Mouse (Mus musculus): ENCODE measurements at regions not wholly inside any gene's neighbourhood (a gene's known extent, or its start where the extent isn't known, plus 50 kb on each side); places are given as distances from the start of the nearest gene placed in this dataset.

DNA sequence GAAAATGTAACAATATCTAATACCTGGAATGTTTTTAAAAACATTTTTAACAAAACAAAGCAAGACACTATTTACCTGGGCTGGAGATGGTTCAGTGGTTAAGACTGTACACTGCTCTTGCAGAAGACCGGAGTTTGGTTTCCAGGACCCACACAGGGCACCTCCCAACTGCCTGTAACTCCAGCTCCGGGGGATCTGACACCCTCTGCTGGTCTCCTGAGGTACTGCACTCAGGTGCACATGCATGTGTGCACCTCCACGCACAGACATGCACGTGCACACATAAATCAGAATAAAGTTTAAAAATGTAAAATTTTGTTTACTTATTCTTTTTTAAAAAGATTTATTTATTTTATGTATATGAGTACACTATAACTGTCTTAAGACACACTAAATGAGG lies 70.4 kb upstream of the Tbx5 start:
- Histone ChIP-seq H3K4me2 (ENCODE audit: low read depth, low read length) (no peak overlapping the region), H3K9ac (replicated peaks; ENCODE audit: low read length) (no peak overlapping the region), H3K4me3 (ENCODE audit: low read depth, low read length) (no peak overlapping the region), H3K9me3 (replicated peaks; ENCODE audit: control insufficient read depth, low read length) (no peaks in the 10 kb centered on the region), H3K36me3 (replicated peaks; ENCODE audit: control insufficient read depth, insufficient read depth, low read depth, low read length) (no peaks in the 10 kb centered on the region), H3K27me3 (ENCODE audit: control insufficient read depth, insufficient read depth, low read length) (0 out of 2 replicates have a peak, but pooled peaks cover 3% of the 10 kb centered on the region), H3K27ac (replicated peaks; ENCODE audit: low read depth, low read length) (no peak overlapping the region), H3K4me1 (ENCODE audit: control insufficient read depth, insufficient read depth, low read length) (no peaks in the 10 kb centered on the region)
- no peak for DNase-seq (ENCODE audit: low spot score)
- ATAC-seq (replicated peaks; ENCODE audit: insufficient number of reproducible peaks, low FRiP score, low TSS enrichment, low read depth), result no peak
- 76% methylated on average over 4 of the region's 4 CpGs for WGBS

DNA sequence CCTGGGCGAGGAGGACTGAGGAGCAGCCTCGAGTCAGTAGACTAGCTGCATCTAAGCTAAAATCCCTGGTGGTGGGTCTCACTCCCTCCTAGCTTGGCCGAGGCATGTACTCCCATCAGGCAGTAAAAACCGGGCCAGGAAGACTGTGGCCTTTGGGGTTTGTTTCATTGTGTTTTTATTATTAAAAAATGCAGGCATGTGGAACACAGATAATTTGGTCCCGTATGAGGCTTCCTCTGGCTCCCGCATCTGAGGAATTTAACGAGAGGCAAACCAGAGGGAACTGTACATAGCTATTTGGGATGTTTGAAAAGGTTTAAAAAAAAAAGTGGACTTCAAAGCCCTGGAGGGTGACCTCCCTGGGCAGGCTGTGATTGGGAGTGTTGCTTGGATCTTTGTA lies 69.1 kb upstream of the Tbx5 start:
- Histone ChIP-seq H3K4me2 (ENCODE audit: low read depth, low read length) (no peak overlapping the region), H3K27me3 (ENCODE audit: control insufficient read depth, insufficient read depth, low read length) (0 out of 2 replicates have a peak, but pooled peaks cover 3% of the 10 kb centered on the region), H3K9me3 (replicated peaks; ENCODE audit: control insufficient read depth, low read length) (no peaks in the 10 kb centered on the region), H3K9ac (replicated peaks; ENCODE audit: low read length) (no peak overlapping the region), H3K4me3 (ENCODE audit: low read depth, low read length) (no peak overlapping the region), H3K27ac (replicated peaks; ENCODE audit: low read depth, low read length) (no peak overlapping the region), H3K36me3 (replicated peaks; ENCODE audit: control insufficient read depth, insufficient read depth, low read depth, low read length) (no peaks in the 10 kb centered on the region), H3K4me1 (ENCODE audit: control insufficient read depth, insufficient read depth, low read length) (no peaks in the 10 kb centered on the region)
- no peak for DNase-seq (ENCODE audit: low spot score)
- 58% methylated on average over 7 of the region's 7 CpGs for WGBS
- no peak for ATAC-seq (replicated peaks; ENCODE audit: insufficient number of reproducible peaks, low FRiP score, low TSS enrichment, low read depth)

DNA sequence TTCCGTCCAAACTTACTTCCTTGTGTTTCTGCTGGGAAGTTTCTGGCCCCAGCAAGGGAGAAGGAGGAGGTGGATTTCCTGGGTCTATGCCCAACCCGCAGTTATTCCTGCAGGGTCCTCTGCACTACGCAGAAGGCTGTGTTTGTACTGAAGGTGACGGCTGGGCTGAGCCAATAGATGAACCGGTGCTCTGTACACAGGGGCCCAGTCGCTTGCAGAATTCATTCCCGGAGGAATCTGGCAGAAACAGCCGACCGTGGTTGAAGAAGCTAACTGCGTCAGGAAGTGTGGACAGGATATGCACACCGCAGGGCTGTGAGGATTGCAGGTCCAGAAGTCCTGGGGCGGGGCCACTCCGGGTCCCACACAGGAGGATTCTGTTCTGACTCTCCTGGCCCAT lies 66.1 kb upstream of the Tbx5 start:
- H3K9ac ChIP-seq (replicated peaks; ENCODE audit: low read length), result no peak overlapping the region
- H3K27me3 ChIP-seq (ENCODE audit: control insufficient read depth, insufficient read depth, low read length), result 0 out of 2 replicates have a peak, but pooled peaks cover 3% of the 10 kb centered on the region
- no peak for ATAC-seq (replicated peaks; ENCODE audit: insufficient number of reproducible peaks, low FRiP score, low TSS enrichment, low read depth)
- no peaks in the 10 kb centered on the region for H3K36me3 ChIP-seq (replicated peaks; ENCODE audit: control insufficient read depth, insufficient read depth, low read depth, low read length)
- no peaks in the 10 kb centered on the region for H3K4me1 ChIP-seq (ENCODE audit: control insufficient read depth, insufficient read depth, low read length)
- DNase-seq (ENCODE audit: low spot score), result no peak
- H3K4me2 ChIP-seq (ENCODE audit: low read depth, low read length), result no peak overlapping the region
- 46% methylated on average over 13 of the region's 13 CpGs for WGBS
- no peak overlapping the region for H3K4me3 ChIP-seq (ENCODE audit: low read depth, low read length)
- no peaks in the 10 kb centered on the region for H3K9me3 ChIP-seq (replicated peaks; ENCODE audit: control insufficient read depth, low read length)
- no peak overlapping the region for H3K27ac ChIP-seq (replicated peaks; ENCODE audit: low read depth, low read length)

DNA sequence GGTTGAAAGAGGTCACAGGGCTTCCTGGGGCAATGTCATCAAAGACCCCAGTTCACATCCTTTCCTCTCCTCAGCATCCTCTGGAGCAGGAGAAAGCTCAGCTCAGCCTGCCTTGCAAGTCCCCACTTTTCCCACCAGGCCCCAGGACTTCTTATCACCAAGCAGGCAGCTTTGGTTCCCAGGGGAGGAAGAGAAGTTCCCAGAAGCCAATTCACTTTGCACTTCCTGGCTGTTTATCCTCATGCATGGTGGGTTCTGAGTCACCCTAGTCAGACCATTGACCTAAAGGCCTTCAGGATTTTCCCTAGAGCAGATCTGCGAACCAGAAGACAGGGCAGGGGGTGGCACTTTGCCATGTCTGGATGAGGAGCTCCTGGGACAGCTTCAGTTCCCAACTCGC lies 61.5 kb upstream of the Tbx5 start:
- H3K36me3 ChIP-seq (replicated peaks; ENCODE audit: control insufficient read depth, insufficient read depth, low read depth, low read length), result no peaks in the 10 kb centered on the region
- no peak for DNase-seq (ENCODE audit: low spot score)
- 83% methylated on average over 2 of the region's 2 CpGs for WGBS
- no peaks in the 10 kb centered on the region for H3K9me3 ChIP-seq (replicated peaks; ENCODE audit: control insufficient read depth, low read length)
- H3K4me3 ChIP-seq (ENCODE audit: low read depth, low read length), result no peak overlapping the region
- no peak for ATAC-seq (replicated peaks; ENCODE audit: insufficient number of reproducible peaks, low FRiP score, low TSS enrichment, low read depth)
- no peak overlapping the region for H3K4me2 ChIP-seq (ENCODE audit: low read depth, low read length)
- H3K27me3 ChIP-seq (ENCODE audit: control insufficient read depth, insufficient read depth, low read length), result 0 out of 2 replicates have a peak, but pooled peaks cover 3% of the 10 kb centered on the region
- H3K9ac ChIP-seq (replicated peaks; ENCODE audit: low read length), result no peak overlapping the region
- no peak overlapping the region for H3K27ac ChIP-seq (replicated peaks; ENCODE audit: low read depth, low read length)
- no peaks in the 10 kb centered on the region for H3K4me1 ChIP-seq (ENCODE audit: control insufficient read depth, insufficient read depth, low read length)

DNA sequence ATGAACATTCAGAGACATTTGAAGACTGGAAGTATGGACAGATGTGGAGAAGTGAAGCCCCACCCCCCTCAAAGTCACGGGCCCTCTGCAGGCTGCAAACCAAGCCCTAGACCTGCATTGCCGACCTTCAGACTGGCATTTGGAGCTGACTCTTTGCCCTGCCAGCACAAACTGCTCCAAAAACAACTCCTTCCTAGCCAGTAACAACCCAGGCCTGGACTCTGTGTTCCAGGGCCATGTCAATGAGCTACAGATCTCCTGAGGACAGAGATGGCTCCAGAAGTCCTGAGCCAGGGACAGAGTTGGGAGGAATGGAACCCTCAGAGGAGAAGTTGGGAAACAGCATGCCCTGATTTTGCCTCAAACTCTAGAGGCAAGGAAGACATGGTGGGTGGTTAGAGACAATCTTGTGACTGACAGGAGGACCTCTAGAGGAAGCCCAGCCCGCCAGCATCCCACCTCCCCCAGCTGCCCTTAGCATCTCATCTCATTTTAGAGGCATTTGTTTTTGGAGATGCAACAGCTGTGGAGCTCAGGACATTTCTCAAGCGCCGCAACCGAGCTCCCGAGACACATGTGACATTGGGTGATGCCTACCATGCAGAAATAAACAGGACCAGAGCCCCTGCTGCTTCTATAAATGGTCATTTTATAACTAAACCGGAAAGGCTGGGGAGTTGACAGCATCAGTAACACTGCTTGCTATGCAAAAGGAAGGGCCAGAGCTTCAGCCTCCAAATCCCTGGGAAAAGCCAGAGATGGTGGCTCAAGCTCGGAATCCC lies 56.2 kb upstream of the Tbx5 start:
- no peak for ATAC-seq (replicated peaks; ENCODE audit: insufficient number of reproducible peaks, low FRiP score, low TSS enrichment, low read depth)
- Histone ChIP-seq H3K27me3 (ENCODE audit: control insufficient read depth, insufficient read depth, low read length) (no peaks in the 10 kb centered on the region), H3K9me3 (replicated peaks; ENCODE audit: control insufficient read depth, low read length) (no peaks in the 10 kb centered on the region), H3K9ac (replicated peaks; ENCODE audit: low read length) (no peak overlapping the region), H3K36me3 (replicated peaks; ENCODE audit: control insufficient read depth, insufficient read depth, low read depth, low read length) (no peaks in the 10 kb centered on the region), H3K4me3 (ENCODE audit: low read depth, low read length) (no peak overlapping the region), H3K4me1 (ENCODE audit: control insufficient read depth, insufficient read depth, low read length) (no peaks in the 10 kb centered on the region), H3K27ac (replicated peaks; ENCODE audit: low read depth, low read length) (no peak overlapping the region), H3K4me2 (ENCODE audit: low read depth, low read length) (no peak overlapping the region)
- WGBS, result 68% methylated on average over 9 of the region's 9 CpGs
- no peak for DNase-seq (ENCODE audit: low spot score)

GRCm38 (mm10) chr5:119777836-119778235 lies 54.6 kb upstream of the Tbx5 start:
- H3K36me3 ChIP-seq (replicated peaks; ENCODE audit: control insufficient read depth, insufficient read depth, low read depth, low read length), result no peaks in the 10 kb centered on the region
- H3K27me3 ChIP-seq (ENCODE audit: control insufficient read depth, insufficient read depth, low read length), result no peaks in the 10 kb centered on the region; the same call in 1 of the 2 replicates
- H3K27ac ChIP-seq (replicated peaks; ENCODE audit: low read depth, low read length), result no peak overlapping the region
- 17% methylated on average over 2 of the region's 2 CpGs for WGBS
- ATAC-seq (replicated peaks; ENCODE audit: insufficient number of reproducible peaks, low FRiP score, low TSS enrichment, low read depth) (no peak), DNase-seq (ENCODE audit: low spot score) (peak; percentile 77)
- no peak overlapping the region for H3K4me3 ChIP-seq (ENCODE audit: low read depth, low read length)
- H3K4me2 ChIP-seq (ENCODE audit: low read depth, low read length), result no peak overlapping the region
- H3K9ac ChIP-seq (replicated peaks; ENCODE audit: low read length), result no peak overlapping the region
- no peaks in the 10 kb centered on the region for H3K4me1 ChIP-seq (ENCODE audit: control insufficient read depth, insufficient read depth, low read length)
- no peaks in the 10 kb centered on the region for H3K9me3 ChIP-seq (replicated peaks; ENCODE audit: control insufficient read depth, low read length)

DNA sequence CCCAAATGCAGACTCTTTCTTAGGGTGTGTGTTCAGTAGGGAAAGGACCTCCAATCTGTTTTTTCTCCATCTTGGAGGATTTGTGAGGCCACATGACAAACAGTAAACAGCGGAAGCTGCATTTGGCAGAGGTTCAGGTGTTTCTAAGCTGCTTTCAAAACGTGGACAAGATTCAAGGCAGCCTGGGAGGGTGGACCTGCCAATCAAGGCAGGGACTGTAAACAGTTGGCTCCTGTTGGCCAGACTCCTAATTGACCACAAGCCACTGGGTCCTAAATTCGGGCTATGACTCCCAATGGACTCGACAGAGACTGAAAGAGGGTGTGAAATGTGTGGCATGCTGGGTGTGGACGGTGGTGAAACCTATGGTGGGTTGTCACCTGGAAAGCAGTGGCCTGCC lies 51.1 kb upstream of the Tbx5 start:
- H3K9ac ChIP-seq (replicated peaks; ENCODE audit: low read length), result no peak overlapping the region
- no peak overlapping the region for H3K4me2 ChIP-seq (ENCODE audit: low read depth, low read length)
- WGBS, result 52% methylated on average over 5 of the region's 5 CpGs
- H3K9me3 ChIP-seq (replicated peaks; ENCODE audit: control insufficient read depth, low read length), result no peaks in the 10 kb centered on the region
- no peak overlapping the region for H3K27ac ChIP-seq (replicated peaks; ENCODE audit: low read depth, low read length)
- H3K36me3 ChIP-seq (replicated peaks; ENCODE audit: control insufficient read depth, insufficient read depth, low read depth, low read length), result no peaks in the 10 kb centered on the region
- no peak overlapping the region for H3K4me3 ChIP-seq (ENCODE audit: low read depth, low read length)
- ATAC-seq (replicated peaks; ENCODE audit: insufficient number of reproducible peaks, low FRiP score, low TSS enrichment, low read depth), result no peak
- no peak for DNase-seq (ENCODE audit: low spot score)
- H3K4me1 ChIP-seq (ENCODE audit: control insufficient read depth, insufficient read depth, low read length), result no peaks in the 10 kb centered on the region
- no peaks in the 10 kb centered on the region; the same call in 1 of the 2 replicates for H3K27me3 ChIP-seq (ENCODE audit: control insufficient read depth, insufficient read depth, low read length)
